In genomic region chr6:146219534-146219933, GRCm38 (mm10) we compare ENCODE assay signal across 1 mouse cellular context.
TF ChIP-seq lines count a peak whose summit lies in the region.

No protein-coding gene starts in this region.

TF ChIP-seq in MEL, 35 proteins besides CTCF, POLR2A, EP300 and RAD21 (continued from another document):
- no peak for TF ChIP-seq JUND (IDR thresholded peaks at IDR 0.05; ENCODE audit: low read depth, low read length)
- TF ChIP-seq MYB (IDR thresholded peaks at IDR 0.05; ENCODE audit: low read depth, low read length) = no peak
